Mouse (Mus musculus): Measurements from ENCODE around the gene Nwd1.

The Nwd1 gene

DNA sequence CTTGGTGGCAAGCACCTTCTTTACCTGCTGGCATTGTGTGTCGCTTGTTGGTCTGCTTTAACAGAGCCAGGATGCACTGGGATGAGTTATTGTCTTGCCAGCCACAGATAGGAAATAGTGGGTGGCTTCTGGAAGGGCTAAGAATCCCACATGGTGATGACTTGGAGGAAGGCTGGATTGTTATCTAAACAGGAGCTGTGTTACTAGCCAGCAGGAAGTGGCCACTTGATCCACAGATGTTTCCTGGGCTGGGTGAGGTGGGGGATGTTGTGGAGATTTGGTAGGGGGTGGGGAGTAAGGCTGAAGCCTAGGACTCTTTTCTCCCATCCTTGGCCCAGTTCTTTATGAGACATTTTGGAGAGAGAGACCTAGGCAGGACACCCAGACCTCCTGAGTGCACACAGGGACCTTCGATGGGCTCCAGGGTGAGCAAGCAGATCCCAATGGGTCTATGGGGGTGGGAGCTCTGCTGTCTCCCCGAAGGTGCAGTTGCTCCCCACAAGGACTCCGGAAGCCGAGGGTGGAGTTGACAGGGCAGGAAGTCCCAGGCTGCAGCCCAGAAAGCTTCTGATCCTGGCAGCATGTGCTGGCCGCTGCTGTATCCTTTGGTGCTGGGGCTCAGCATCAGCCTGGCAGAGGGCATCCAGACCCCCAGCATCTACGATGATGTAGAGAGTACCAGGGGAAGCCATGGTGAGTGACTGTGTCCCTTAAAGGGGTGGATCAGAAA, 115.0 kb downstream of the Nwd1 start, which contains the start of gene F2rl3:
Gene F2rl3 (plus strand): TSS at position 559 of the 730 bp plus-strand sequence.
- no peak for DNase-seq (ENCODE audit: low read depth, low spot score)

GRCm38 (mm10) chr8:72762306-72762705, 115.8 kb downstream of the Nwd1 start:
- DNase-seq (ENCODE audit: low read depth, low spot score), result no peak

GRCm38 (mm10) chr8:72765696-72766095, 119.2 kb downstream of the Nwd1 start:
- DNase-seq (ENCODE audit: low read depth, low spot score), result no peak

DNA sequence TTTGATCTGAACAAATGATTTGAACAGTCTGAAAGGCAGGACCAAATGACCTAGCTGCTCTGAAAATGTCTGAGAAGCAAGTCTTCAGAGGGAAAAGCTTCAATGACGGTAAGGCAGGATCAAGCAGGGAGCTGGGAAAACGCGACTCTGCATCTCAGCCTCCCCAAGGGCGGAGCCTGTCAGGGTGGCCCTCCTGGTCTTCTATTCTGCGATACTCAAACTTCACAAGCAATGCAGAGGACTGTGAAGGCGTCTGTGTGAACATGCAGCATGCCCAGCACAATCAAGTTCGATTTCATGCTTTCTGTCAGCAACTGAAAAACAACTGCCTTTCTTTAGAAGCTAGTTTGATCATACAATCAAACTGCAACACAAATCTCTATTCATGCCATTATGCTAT, 120.3 kb downstream of the Nwd1 start:
- DNase-seq (ENCODE audit: low read depth, low spot score), result no peak

Measured in forelimb bud, embryonic 11.5 days (tissue).